Mouse (Mus musculus) olfactory bulb, adult 2 months (tissue): ENCODE measurements at regions not wholly inside any gene's neighbourhood (a gene's known extent, or its start where the extent isn't known, plus 50 kb on each side); places are given as distances from the start of the nearest gene placed in this dataset.

Experiments
- CTCF ChIP-seq: fragments of 200-500 bp; IDR thresholded peaks from 2 replicates; pipeline ENCODE4 v1.5.1; 2012; ENCODE audit warnings: low read depth, mild to moderate bottlenecking, low read length, moderate library complexity; ENCODE audit not compliant: insufficient read depth
- POLR2A ChIP-seq: fragments of 200-500 bp; IDR thresholded peaks from 2 replicates; pipeline ENCODE4 v1.6.1; 2012; ENCODE audit warnings: mild to moderate bottlenecking, low read depth, low read length, moderate library complexity; ENCODE audit not compliant: insufficient read depth

- TF ChIP-seq POLR2A (no peak), CTCF (no peak)
Measured at GRCm38 (mm10) chr12:54440851-54441593, 215.4 kb downstream of the Sptssa start.
